Mouse (Mus musculus) frontal cortex, postnatal 10 days (tissue): ENCODE data around the gene Saal1.
"Not testable (repeated sequence)": the region's sequence is repeated elsewhere in the genome, so short reads cannot be mapped to it uniquely, and the experiment has no call there.

Source experiments
- DNase-seq, 2 experiments: peaks; one replicate each; pipeline ENCODE4 v3.0.0; 2022; ENCODE audit warnings: low spot score in 2 of 2, mixed read lengths in 1 of 2

Gene Saal1

GRCm38 (mm10) chr7:46696754-46697153, 13.7 kb downstream of the Saal1 start:
- no peak for DNase-seq

- no peak for DNase-seq
Measured at GRCm38 (mm10) chr7:46686827-46687226, 23.7 kb downstream of the Saal1 start.

DNA sequence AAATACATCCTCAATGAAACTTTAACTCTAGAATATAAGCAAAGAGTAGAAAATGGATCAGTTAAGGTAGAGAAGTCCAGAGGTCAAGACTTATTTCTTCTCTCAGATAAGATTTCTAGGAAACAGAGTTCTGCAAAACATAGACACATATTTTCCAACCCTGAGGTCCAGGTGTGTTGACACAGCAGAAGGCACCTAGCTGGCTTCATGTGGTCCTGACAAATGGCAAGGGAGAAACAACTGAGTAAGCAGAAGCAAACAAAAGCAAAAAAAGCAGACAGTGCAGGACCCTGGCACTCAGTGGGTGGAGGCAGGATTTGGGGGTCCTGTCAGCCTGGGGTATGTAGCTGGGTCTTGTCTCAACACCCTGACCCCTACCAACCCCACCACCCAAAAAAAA, 29.7 kb downstream of the Saal1 start:
- no peak for DNase-seq

DNA sequence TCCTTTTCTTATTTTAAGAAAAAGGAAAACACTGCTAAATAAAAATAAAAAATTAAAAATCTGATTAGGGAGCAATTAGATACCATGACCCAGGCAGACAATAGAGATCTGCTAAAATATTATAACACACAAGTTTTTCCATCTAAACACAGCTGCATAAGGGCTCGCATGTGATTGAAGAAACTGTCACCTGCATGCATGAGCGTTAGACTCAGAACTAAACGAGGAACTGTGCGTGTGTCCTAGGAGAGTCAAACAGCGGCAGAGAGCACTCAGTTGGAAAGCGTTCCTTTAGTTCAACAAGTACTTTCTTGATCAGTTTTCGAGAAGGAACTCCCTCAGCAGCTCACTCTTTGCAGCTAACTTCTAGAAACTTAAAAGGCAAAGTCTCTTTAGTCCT, 31.4 kb downstream of the Saal1 start:
- DNase-seq, result not testable (repeated sequence)

DNA sequence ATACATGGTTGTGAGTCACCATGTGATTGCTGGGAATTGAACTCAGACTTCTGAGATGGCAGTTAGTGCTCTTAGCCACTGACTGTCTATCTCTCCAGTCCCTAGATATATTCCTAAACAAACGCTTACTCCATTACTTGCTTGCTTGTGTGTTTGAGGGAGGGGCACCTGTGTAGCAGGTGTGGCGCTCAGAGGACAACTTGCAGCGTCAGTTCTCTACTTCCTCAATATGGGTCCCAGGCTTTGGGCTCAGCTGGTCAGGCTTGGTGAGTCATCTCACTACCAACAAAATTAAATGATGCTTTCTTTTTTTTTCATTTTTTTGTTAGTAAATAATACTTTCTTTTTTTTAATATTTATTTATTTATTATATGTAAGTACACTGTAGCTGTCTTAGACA, 32.1 kb downstream of the Saal1 start:
- no peak for DNase-seq

DNA sequence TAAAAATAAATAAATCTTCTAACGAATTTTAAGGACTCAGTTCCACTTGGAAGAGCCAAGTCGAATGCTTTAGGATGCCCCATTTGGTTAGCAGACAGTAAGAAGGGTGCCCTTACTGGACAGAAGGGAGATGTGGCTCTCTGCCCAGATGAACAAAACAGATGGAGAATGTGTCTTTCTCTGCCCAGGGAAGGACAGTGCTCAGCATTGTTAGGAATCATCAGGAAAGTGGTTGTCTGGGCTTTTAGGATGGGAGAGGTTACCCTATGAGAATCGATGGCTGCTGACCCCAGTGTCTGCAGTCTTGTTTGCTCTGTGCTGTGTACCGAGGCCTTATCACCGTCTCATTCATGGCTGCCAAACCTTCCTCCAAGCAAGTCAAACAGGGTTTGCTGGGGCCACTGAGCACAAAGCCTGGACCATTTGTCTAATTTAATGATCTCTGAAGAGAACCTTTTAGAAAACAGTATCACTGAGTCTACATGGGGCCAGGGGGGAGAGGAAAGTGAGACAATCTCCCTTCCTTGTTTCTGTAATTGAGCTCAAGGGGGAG, 33.6 kb downstream of the Saal1 start:
- no peak for DNase-seq

GRCm38 (mm10) chr7:46675886-46676285, 34.6 kb downstream of the Saal1 start:
- no peak for DNase-seq

GRCm38 (mm10) chr7:46675061-46675460, 35.4 kb downstream of the Saal1 start:
- no peak for DNase-seq

- no peak for DNase-seq
Measured at GRCm38 (mm10) chr7:46672160-46672672, 38.3 kb downstream of the Saal1 start, which contains the start of gene Tph1. Gene Tph1 (minus strand): TSS chr7:46672537.

GRCm38 (mm10) chr7:46667256-46667655, 43.2 kb downstream of the Saal1 start:
- DNase-seq, result no peak

DNA sequence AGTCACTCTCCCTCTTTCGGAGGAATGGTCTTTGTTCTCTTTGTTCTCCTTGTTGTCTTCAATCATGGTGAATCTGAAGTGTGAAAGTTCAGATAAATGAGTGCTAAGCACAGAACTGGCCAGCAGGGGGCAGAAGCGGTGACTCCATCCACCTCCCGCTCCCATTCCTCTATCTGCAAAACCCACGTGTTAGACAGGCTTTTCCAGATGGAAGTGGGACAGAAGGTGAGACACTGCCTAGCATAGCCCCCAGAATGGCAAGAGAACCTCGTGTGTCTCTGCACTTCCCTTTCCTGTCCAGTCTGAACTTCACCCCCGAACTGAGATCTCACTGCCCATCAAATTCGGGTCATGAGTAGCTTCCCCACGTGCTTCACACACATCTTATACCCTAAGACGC, 45.2 kb downstream of the Saal1 start:
- DNase-seq, result no peak

DNA sequence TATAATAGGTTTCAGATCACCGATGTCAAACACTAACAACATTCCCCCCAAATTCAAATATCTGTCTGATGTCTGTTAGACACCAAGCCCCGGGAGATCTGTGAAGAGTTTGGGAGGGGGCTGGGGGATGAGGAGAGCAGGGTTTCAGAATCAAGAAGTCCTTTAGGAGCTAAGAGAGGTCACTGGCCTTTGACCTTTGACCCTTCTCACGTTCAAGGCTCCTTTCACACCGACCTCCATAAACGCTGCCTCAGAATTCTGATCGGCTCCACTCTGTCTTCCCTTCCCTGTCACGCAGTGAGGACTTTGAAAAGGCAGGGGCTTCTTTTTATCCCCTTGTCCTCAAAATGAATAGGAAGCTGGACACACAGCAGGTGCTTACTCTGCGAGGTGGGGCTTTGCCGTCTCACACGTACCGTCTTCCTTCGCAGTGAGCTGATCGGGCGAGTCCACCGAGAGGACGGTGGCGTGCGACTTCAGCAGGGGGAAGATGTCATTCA, 48.8 kb downstream of the Saal1 start:
- no peak for DNase-seq

DNA sequence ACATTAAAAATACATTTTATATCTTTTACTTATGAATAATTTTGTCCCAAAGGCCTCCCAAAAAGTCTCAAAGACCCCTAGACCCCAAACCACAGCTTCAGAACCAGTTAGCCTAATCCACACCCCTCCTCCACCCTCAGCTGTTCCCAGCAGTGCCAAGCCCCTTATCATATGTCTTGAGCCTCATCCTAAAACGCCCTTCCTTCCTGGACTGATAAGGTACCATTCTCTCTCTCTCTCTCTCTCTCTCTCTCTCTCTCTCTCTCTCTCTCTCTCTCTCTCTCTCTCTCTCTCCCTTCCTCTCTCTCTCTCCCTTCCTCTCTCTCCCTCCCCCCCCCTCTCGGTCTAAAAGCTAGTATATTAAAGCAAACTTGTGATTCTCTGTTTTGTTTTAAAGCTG, 58.2 kb downstream of the Saal1 start:
- no peak for DNase-seq

- not testable (repeated sequence) for DNase-seq
Measured at GRCm38 (mm10) chr7:46650231-46650630, 60.2 kb downstream of the Saal1 start.

DNA sequence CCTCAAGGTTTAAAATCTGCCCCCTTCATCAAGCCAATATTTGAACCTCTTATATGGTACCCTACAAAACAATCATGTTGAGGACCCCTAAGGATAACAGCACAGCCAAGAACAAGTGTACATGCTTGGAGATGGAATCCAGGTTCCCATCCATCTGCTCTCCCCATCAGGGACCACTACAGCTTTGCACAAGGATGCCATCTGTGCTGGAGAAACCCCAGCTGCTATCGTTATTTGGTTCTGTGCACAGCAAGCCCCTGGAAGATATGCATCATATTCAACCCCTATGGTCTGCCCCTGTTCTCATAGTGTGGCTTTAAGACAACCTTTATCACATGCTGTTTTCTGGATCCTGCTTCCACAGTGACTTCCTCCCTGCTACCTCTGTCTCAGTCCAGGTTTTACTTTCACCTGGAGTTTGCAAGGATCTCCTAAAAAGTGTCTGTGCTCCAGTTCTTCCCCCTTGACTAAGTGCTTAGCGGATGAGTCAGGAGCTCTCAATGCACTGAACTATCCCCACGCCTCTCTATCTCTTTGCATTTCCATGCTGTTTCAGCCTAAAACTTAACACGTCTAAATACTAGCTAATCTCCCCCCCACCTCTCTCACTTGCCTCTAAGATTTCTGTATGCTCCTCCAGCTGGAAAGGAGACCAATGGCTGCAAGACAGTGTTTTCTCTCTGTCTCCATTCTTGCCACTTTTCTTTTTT, 61.9 kb downstream of the Saal1 start:
- no peak for DNase-seq

GRCm38 (mm10) chr7:46643172-46643571, 67.3 kb downstream of the Saal1 start:
- no peak for DNase-seq

DNA sequence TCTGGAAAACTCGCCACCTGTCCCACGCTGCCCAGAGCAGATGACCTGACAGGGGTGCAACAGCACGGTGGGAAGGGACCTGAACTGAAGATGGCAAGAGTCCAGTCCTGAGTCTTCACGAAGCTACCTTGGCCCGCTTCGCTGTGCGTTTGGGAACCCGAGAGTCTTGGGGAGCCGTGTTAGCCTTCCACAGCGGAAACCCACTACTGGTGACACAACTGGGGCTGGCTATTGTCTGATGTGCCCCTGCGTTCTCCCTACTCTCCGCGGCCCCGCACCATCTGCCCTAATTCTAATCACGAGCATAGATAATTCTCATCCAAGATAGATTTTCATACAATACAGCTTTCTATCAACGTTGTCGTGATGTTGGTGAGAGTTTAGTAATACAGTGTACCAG, 70.4 kb downstream of the Saal1 start:
- DNase-seq, result no peak

- DNase-seq, result peak; percentile 85 to 88
Measured at GRCm38 (mm10) chr7:46639692-46640031, 70.8 kb downstream of the Saal1 start, which contains the start of gene Sergef. Gene Sergef (minus strand): TSS chr7:46639807.

- no peak for DNase-seq
Measured at GRCm38 (mm10) chr7:46638889-46639691, 71.4 kb downstream of the Saal1 start.
